Mouse (Mus musculus): ENCODE measurements around the gene Ptpn22. TPM values are rescaled to one million over a fixed set of nuclear protein-coding genes. Genes with fewer than 3 reads are reported as not detected.

Gene Ptpn22
- polyA plus RNA-seq, 1 experiment from 2014 or later, result 0.62 TPM

DNA sequence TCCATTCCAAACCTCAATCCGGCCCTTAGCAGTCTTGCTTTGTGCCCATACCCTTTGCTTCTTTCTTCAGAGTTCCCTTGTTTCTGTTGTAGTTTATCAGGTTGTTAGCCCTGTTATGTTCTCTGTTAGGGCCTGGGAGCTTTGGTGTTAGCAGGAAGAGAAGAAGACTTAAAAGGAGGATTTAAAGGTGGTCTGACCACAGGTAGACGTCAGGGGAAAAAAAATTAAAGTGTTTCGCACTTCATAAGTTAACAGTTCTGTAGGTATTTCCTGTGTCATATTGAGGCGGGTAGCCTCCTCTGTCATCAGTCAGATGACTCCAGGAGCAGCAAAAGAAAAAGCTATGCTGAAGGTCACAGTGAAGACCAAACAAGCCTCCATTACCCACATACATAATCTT, 8.4 kb downstream of the Ptpn22 start:
- ATAC-seq, result no peak
- Histone ChIP-seq H3K4me2 (ENCODE audit: low read length) (no peak overlapping the region), H3K4me1 (ENCODE audit: control insufficient read depth, insufficient read depth, low read length) (no peaks in the 10 kb centered on the region), H3K27ac (ENCODE audit: low read length) (no peak overlapping the region), H3K27me3 (ENCODE audit: control insufficient read depth, insufficient read depth, low read depth, low read length) (no peaks in the 10 kb centered on the region), H3K36me3 (ENCODE audit: control insufficient read depth, insufficient read depth, low read length) (no peaks in the 10 kb centered on the region), H3K4me3 (ENCODE audit: low read depth, low read length) (no peak overlapping the region), H3K9ac (ENCODE audit: low read depth, low read length) (no peak overlapping the region), H3K9me3 (replicated peaks; ENCODE audit: control insufficient read depth, low read length, poor library complexity, severe bottlenecking) (no peaks in the 10 kb centered on the region)
- 86% methylated on average over 4 of the region's 4 CpGs for WGBS

DNA sequence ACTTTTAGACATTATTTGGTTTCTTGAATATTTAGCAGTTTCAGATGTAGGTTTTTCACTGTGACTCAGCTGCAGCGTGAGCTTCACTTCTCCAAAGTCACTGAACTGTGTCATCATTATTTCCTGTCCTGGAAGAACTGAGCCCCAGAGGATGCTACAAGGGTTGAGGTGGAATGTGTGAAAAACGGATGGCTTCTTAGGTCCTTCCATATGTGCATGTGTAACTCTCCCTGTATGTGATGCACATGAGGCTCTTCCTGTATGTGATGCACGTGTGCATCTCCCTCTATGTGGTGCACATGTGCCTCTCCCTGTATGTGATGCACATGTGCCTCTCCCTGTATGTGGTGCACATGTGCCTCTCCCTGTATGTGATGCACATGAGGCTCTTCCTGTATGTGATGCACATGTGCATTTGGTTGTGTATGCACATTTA, 13.1 kb downstream of the Ptpn22 start:
- H3K27ac ChIP-seq (ENCODE audit: low read length), result no peak overlapping the region
- H3K4me3 ChIP-seq (ENCODE audit: low read depth, low read length), result no peak overlapping the region
- ATAC-seq, result no peak
- no peaks in the 10 kb centered on the region for H3K36me3 ChIP-seq (ENCODE audit: control insufficient read depth, insufficient read depth, low read length)
- H3K27me3 ChIP-seq (ENCODE audit: control insufficient read depth, insufficient read depth, low read depth, low read length), result no peaks in the 10 kb centered on the region
- no peaks in the 10 kb centered on the region for H3K9me3 ChIP-seq (replicated peaks; ENCODE audit: control insufficient read depth, low read length, poor library complexity, severe bottlenecking)
- H3K9ac ChIP-seq (ENCODE audit: low read depth, low read length), result no peak overlapping the region
- no peaks in the 10 kb centered on the region for H3K4me1 ChIP-seq (ENCODE audit: control insufficient read depth, insufficient read depth, low read length)
- 68% methylated on average over 3 of the region's 3 CpGs for WGBS
- no peak overlapping the region for H3K4me2 ChIP-seq (ENCODE audit: low read length)

DNA sequence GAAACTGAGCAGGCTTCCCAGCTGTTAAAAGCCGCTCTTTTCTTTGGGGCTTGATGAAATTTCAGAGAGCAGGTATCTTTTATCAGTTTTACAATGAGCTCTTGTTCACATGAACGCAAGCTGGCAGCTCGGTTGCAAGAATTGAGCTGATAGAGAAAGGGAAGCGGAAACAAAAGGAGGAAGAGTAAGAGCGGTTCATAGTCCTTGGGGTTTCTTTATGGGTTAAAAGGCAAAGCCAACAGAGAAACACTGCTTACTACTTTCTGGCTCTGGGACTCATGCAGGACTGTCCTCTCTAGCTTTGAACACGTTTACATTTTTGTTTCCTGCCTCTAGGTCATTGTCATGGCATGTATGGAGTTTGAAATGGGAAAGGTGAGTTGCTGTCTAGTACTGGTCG, 14.7 kb downstream of the Ptpn22 start:
- Histone ChIP-seq H3K4me3 (ENCODE audit: low read depth, low read length) (no peak overlapping the region), H3K36me3 (ENCODE audit: control insufficient read depth, insufficient read depth, low read length) (no peaks in the 10 kb centered on the region), H3K27ac (ENCODE audit: low read length) (no peak overlapping the region), H3K9ac (ENCODE audit: low read depth, low read length) (no peak overlapping the region), H3K4me2 (ENCODE audit: low read length) (no peak overlapping the region), H3K9me3 (replicated peaks; ENCODE audit: control insufficient read depth, low read length, poor library complexity, severe bottlenecking) (no peaks in the 10 kb centered on the region), H3K4me1 (ENCODE audit: control insufficient read depth, insufficient read depth, low read length) (no peaks in the 10 kb centered on the region), H3K27me3 (ENCODE audit: control insufficient read depth, insufficient read depth, low read depth, low read length) (no peaks in the 10 kb centered on the region)
- no peak for ATAC-seq
- 76% methylated on average over 7 of the region's 7 CpGs for WGBS

DNA sequence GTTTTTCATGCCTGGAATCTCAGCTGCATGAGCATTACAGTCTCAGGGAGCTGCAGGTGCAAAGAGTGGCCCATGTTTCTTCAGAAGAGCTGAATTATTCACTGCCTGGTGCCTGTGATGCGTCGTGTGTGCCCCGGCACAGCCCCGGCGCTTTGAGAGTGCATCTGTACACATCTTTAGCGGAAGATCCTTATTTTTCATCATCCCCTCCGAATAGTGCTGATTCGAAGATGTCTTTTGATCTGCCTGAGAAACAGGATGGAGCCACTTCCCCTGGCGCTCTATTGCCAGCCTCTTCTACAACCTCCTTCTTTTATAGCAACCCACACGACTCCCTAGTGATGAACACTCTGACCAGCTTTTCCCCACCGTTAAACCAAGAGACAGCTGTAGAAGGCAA, 26.4 kb downstream of the Ptpn22 start:
- WGBS, result 71% methylated on average over 11 of the region's 11 CpGs
- ATAC-seq, result no peak
- H3K27ac ChIP-seq (ENCODE audit: low read length), result no peak overlapping the region

DNA sequence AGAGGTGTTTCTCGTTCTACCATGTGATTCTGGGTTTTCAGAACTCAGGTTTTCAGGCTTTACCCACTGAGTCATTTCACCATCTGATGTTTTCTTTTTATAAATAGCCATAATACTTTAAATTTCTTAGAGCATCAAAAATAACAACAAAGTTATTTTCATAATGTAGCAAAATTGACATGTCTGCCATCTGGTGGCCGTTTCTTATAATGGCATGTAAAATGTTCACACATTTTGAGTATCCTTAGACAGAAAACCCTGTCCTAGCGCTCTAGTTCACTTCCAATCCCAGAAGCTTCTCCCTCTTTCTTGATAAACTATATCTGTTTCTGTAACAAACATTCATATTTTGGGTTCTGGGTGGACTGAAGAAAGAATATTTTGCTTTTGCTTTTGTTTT, 28.0 kb downstream of the Ptpn22 start:
- H3K4me1 ChIP-seq (ENCODE audit: control insufficient read depth, insufficient read depth, low read length), result no peaks in the 10 kb centered on the region
- WGBS, result 21% methylated on average over 3 of the region's 3 CpGs

More for the DNA sequence above, 26.4 kb downstream of the Ptpn22 start:
- Histone ChIP-seq H3K9ac (ENCODE audit: low read depth, low read length) (no peak overlapping the region), H3K4me2 (ENCODE audit: low read length) (no peak overlapping the region), H3K4me3 (ENCODE audit: low read depth, low read length) (no peak overlapping the region), H3K4me1 (ENCODE audit: control insufficient read depth, insufficient read depth, low read length) (no peaks in the 10 kb centered on the region), H3K36me3 (ENCODE audit: control insufficient read depth, insufficient read depth, low read length) (no peaks in the 10 kb centered on the region), H3K9me3 (replicated peaks; ENCODE audit: control insufficient read depth, low read length, poor library complexity, severe bottlenecking) (no peaks in the 10 kb centered on the region), H3K27me3 (ENCODE audit: control insufficient read depth, insufficient read depth, low read depth, low read length) (no peaks in the 10 kb centered on the region)

DNA sequence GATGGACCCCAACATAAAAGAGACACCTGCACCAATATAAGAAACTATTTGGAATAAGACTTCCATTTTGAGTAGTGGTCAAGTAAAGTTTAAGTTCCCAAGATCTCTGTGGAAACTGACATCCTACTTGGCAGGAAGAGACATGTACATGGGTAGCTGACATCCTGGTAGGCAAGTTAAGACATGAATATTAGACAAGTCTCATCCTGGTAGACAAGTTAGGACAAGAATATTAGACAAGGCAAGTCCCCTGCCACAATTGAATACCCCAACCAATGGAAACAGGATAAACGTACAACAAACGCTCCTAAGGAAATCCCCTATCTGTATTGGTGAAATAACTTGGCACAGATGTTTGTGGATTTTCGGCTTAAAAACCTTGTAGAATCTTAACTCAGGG, 33.8 kb downstream of the Ptpn22 start:
- ATAC-seq, result no peak

More for the DNA sequence above, 28.0 kb downstream of the Ptpn22 start:
- no peaks in the 10 kb centered on the region for H3K27me3 ChIP-seq (ENCODE audit: control insufficient read depth, insufficient read depth, low read depth, low read length)
- no peak overlapping the region for H3K9ac ChIP-seq (ENCODE audit: low read depth, low read length)
- no peak overlapping the region for H3K27ac ChIP-seq (ENCODE audit: low read length)
- no peak for ATAC-seq
- no peak overlapping the region for H3K4me3 ChIP-seq (ENCODE audit: low read depth, low read length)
- H3K9me3 ChIP-seq (replicated peaks; ENCODE audit: control insufficient read depth, low read length, poor library complexity, severe bottlenecking), result no peaks in the 10 kb centered on the region
- no peak overlapping the region for H3K4me2 ChIP-seq (ENCODE audit: low read length)
- no peaks in the 10 kb centered on the region for H3K36me3 ChIP-seq (ENCODE audit: control insufficient read depth, insufficient read depth, low read length)

DNA sequence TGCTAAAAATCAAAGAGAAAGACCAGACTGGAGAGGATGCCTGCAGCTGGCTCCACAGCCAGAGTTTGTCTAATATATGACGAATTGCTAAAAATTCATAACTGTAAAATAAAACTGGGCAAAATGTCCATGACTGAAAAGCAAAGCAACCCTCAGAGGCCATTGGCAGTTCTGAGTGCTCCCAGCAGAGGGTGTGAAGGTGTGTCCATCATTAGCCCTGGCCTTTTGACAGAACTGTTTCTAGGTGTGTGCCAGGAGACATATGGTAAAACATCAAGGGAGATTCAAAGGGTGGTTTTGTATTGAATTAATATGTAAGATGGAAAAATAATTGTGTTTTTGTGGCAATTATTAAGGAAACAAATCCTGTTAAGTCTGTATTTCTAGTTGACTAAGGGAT, 45.1 kb downstream of the Ptpn22 start:
- Histone ChIP-seq H3K9ac (ENCODE audit: low read depth, low read length) (no peak overlapping the region), H3K36me3 (ENCODE audit: control insufficient read depth, insufficient read depth, low read length) (no peaks in the 10 kb centered on the region), H3K27ac (ENCODE audit: low read length) (no peak overlapping the region), H3K4me1 (ENCODE audit: control insufficient read depth, insufficient read depth, low read length) (no peaks in the 10 kb centered on the region), H3K4me3 (ENCODE audit: low read depth, low read length) (no peak overlapping the region), H3K9me3 (replicated peaks; ENCODE audit: control insufficient read depth, low read length, poor library complexity, severe bottlenecking) (no peaks in the 10 kb centered on the region), H3K27me3 (ENCODE audit: control insufficient read depth, insufficient read depth, low read depth, low read length) (no peaks in the 10 kb centered on the region), H3K4me2 (ENCODE audit: low read length) (no peak overlapping the region)
- no peak for ATAC-seq
- WGBS, result 82% methylated on average over 1 of the region's 1 CpGs

More for the DNA sequence above, 33.8 kb downstream of the Ptpn22 start:
- WGBS, result 94% methylated on average over 3 of the region's 3 CpGs
- Histone ChIP-seq H3K4me2 (ENCODE audit: low read length) (no peak overlapping the region), H3K4me1 (ENCODE audit: control insufficient read depth, insufficient read depth, low read length) (no peaks in the 10 kb centered on the region), H3K36me3 (ENCODE audit: control insufficient read depth, insufficient read depth, low read length) (no peaks in the 10 kb centered on the region), H3K9ac (ENCODE audit: low read depth, low read length) (no peak overlapping the region), H3K4me3 (ENCODE audit: low read depth, low read length) (no peak overlapping the region), H3K9me3 (replicated peaks; ENCODE audit: control insufficient read depth, low read length, poor library complexity, severe bottlenecking) (no peaks in the 10 kb centered on the region), H3K27ac (ENCODE audit: low read length) (no peak overlapping the region), H3K27me3 (ENCODE audit: control insufficient read depth, insufficient read depth, low read depth, low read length) (no peaks in the 10 kb centered on the region)

DNA sequence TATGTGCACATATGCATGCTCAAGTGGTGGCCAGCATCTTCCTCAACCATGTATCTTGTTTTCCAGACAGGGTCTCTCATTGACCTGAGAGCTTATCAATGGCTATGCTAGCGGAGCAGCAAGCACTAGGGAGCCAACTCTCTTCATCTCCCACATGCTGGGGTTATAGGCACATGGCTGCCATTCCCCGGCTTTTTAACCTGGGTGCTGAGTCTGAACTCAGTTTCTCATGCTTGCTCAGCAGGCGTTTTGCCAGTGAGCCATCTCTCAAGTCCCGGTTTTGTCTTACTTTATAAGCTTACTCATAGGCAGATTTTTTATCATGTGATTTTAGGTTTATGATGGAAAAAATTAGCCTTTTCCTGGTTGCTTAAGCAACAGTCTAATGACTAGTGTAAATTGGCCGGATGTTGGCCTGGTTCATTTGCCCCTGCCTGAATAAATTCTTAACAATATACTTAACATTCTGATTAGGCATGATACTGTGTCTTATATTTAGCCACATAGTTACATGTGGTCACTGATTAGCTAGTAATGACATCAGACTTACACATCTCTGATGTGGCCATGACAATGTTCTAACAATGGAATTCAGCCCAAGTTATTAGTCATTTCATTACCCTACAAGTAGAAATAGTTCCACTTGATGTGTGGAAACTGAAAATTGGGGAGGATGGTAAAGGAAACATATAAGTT, 47.9 kb downstream of the Ptpn22 start:
- Histone ChIP-seq H3K27me3 (ENCODE audit: control insufficient read depth, insufficient read depth, low read depth, low read length) (no peaks in the 10 kb centered on the region), H3K36me3 (ENCODE audit: control insufficient read depth, insufficient read depth, low read length) (no peaks in the 10 kb centered on the region), H3K9me3 (replicated peaks; ENCODE audit: control insufficient read depth, low read length, poor library complexity, severe bottlenecking) (no peaks in the 10 kb centered on the region), H3K9ac (ENCODE audit: low read depth, low read length) (no peak overlapping the region), H3K27ac (ENCODE audit: low read length) (no peak overlapping the region), H3K4me1 (ENCODE audit: control insufficient read depth, insufficient read depth, low read length) (no peaks in the 10 kb centered on the region), H3K4me2 (ENCODE audit: low read length) (no peak overlapping the region), H3K4me3 (ENCODE audit: low read depth, low read length) (no peak overlapping the region)
- 81% methylated on average over 5 of the region's 5 CpGs for WGBS
- no peak for ATAC-seq

DNA sequence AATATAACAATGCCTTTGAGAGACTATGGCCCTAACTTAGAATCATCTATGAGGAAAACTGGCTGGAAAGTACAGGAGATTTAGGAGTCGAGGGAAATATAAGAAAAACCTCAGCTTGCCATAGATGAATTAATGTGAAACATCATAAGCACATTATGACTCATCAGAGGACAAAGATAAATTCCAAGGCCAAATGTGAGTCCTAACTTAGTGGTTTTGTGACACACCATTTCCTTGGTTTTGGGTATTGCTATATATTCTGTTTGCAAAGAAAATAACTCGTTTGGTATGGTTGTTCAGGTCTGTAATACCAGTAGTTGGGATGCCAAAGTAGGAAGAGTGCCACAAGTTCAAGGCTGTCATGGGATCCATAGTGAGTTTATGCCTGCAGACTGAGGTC, 49.2 kb downstream of the Ptpn22 start:
- H3K4me1 ChIP-seq (ENCODE audit: control insufficient read depth, insufficient read depth, low read length), result no peaks in the 10 kb centered on the region
- no peak overlapping the region for H3K4me2 ChIP-seq (ENCODE audit: low read length)
- ATAC-seq, result no peak
- no peaks in the 10 kb centered on the region for H3K9me3 ChIP-seq (replicated peaks; ENCODE audit: control insufficient read depth, low read length, poor library complexity, severe bottlenecking)
- no peak overlapping the region for H3K4me3 ChIP-seq (ENCODE audit: low read depth, low read length)
- H3K27me3 ChIP-seq (ENCODE audit: control insufficient read depth, insufficient read depth, low read depth, low read length), result no peaks in the 10 kb centered on the region
- H3K27ac ChIP-seq (ENCODE audit: low read length), result no peak overlapping the region
- WGBS, result 74% methylated on average over 2 of the region's 2 CpGs
- H3K9ac ChIP-seq (ENCODE audit: low read depth, low read length), result no peak overlapping the region
- H3K36me3 ChIP-seq (ENCODE audit: control insufficient read depth, insufficient read depth, low read length), result no peaks in the 10 kb centered on the region
